Mouse (Mus musculus): ENCODE data around the gene Cacna1e. TPM values are rescaled to one million over a fixed set of nuclear protein-coding genes. Genes with fewer than 3 reads are reported as not detected.

The Cacna1e gene
- total RNA-seq, 2 experiments from 2014 or later = not detected

DNA sequence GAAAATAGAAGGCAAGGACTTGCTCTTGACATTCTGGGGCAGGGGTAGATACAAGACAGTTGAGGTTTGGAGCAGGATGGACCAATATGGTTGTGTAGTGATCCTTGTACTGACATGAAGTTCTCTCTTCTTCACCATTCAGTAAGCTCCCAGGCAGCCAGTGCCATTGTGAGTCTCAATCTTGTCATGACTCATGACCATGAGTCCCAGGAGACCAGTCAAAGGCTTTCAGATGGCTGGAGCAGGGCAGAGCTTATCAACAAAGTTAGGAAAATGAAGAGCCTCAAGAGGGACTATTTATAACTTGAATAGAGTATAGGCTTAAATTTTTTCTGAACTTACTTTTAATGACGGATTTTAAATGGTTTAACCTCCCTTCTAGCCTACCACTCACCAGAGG, 451.2 kb downstream of the Cacna1e start:
- ATAC-seq (replicated peaks; ENCODE audit: poor library complexity, severe bottlenecking) = no peak

DNA sequence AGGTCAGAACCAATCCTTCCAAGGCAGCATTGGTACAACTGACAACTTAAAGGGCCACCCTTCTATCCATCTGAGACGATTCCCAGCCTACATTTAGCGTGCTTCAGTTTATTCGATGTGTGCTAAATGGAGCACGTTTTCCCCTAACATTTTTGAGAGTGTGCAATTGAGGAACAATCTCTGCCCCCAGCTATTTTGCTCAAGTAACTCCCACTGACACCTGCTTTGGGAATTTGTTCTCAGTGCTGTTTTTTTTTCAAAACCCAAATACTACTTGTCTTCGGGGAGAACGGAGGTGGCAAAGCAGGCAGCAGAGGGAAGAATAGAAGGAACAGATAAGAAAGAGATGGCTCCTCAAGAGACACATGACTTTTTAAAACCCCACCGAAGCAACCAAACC, 456.0 kb downstream of the Cacna1e start:
- no peak for ATAC-seq (replicated peaks; ENCODE audit: poor library complexity, severe bottlenecking)

DNA sequence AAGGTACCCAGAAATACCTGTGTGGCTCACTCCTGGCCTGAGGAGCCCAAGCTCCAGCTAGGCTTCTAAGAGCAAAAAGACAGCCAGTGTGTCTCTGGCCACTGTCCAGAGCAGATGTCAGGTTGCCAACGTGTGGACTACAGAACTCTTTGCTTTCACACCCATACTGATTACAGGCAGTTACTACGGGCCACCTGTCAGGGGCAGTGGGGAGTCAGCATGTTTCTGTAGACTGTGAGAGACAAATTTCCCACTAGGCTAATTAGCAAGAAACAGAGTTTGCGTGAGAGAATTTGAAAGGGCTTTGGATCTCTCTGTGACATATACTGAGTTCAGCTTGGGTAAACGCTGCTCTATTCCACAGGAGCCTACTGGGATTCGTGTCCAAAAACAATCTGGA, 466.0 kb downstream of the Cacna1e start:
- no peak for ATAC-seq (replicated peaks; ENCODE audit: poor library complexity, severe bottlenecking)

DNA sequence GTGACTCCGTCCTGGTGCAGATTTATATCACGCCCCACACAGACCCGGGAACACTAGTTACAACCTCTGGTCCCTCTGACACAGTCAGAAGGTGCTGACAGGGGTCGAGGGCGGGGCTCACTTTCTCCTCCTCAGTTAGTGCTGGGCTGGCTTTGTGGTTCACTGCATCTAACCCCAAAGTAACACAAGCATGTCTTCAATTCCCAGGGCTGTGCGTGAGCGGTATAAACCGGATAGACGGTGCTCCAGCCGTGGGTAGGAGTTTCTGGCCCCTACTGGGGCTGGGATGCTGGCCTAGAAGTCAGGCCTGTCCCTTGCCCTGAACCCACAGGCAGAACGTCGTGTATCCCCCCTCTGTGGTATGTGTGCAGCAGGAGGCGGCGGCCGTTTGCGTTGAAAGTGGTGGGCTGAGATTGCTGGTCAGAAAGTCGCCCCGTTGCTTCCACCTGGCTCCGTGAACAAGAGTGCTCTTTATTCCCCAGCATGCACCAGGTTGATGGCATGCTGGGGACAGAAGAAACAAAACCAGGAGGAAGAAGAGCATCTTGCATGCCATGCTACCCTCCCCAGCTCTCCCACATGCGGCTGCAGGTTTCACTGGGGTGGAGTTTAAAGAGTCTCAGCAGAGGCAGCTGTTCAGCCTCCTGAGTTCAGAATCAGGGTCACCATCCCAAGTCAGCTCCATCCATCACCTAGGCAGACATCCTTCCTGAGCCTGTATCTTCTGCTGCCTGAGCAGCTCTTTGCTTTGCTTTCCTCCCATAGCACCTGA, 467.7 kb downstream of the Cacna1e start:
- ATAC-seq (replicated peaks; ENCODE audit: poor library complexity, severe bottlenecking) = no peak

DNA sequence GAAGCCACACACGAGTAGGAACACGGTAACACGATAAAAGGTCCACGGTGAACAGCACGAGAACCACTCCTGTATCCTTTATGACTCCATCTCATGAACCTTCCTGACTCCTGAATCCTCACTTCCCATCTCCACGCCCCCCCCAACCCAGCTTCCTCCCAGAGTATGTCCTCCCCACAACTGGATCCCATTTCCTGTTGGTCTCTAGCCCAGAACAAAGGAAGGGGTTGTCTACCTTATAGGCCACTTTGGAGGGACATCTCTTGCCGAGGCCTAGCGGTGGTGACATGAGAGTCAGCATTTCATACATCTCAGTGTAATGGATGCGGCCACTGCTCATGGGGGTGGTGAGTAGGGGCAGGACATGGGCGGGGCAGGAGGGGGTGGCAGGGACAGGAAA, 468.5 kb downstream of the Cacna1e start:
- ATAC-seq (replicated peaks; ENCODE audit: poor library complexity, severe bottlenecking) = no peak

DNA sequence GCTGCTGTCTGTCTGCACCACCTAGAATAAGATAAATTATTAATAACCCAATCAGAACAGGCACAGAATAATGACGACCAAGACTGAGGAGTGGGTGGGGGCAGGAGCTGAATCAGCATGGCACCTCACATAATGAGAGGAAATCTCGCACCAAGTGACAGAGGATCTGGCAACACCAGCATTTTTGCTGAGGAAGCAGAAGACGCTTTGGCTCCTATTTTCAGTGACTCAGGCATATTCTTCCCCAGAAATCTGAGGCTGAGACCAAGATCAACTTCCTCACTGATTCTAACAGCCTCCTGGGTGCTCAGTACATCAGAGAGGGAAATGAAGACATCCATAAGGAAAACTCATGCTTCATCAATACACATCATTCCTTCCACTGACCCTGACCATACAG, 471.2 kb downstream of the Cacna1e start:
- ATAC-seq (replicated peaks; ENCODE audit: poor library complexity, severe bottlenecking) = no peak

DNA sequence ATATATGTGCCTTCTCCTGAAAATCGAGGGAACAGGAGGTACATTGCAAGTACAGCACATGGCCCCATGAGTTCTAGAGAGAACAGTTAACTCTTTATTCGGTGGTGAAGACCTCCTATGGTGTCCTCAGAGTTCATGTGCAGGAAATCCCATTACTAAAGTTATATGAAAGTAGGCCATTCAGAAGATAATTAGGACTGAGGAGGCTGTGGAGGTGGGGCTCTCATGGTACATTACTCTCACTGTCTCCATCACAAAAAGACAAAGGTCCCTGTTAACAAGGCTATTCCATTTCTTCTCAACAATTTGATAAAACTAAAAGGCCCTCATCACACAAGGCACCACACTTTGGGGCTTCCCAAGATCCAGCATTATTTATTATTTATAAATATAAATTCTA, 475.2 kb downstream of the Cacna1e start:
- ATAC-seq (replicated peaks; ENCODE audit: poor library complexity, severe bottlenecking) = no peak

DNA sequence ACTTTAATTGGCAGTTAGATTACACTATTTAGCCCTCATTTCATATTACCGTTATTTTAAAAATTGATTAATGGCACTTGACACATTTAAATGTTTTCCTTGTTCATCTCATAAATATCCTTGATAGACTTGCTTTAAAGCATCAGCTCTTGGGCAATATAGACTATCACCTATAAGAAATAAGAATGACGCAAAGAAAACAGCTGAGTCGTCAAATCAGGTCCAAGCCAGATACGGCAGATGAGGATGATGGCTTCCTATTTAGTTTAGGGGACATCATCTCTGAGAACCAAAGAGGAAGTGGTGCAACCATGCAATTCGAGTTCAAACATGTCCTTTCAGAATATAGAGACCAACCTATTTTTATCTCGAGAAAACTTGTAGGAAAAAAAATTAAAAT, 492.3 kb downstream of the Cacna1e start:
- no peak for ATAC-seq (replicated peaks; ENCODE audit: poor library complexity, severe bottlenecking)

Other genes with a start within 250 kb of the Cacna1e start
- 0.32 and 2.9 TPM in 2 replicates for gene Ier5, start 215.1 kb upstream of the Cacna1e start, total RNA-seq (2014; fragmentation: Nextera tagmentation)
- gene Ier5, start 215.1 kb upstream of the Cacna1e start, total RNA-seq (2017) = 3.2 and 4.4 TPM in 2 replicates

Data from granulocyte monocyte progenitor cell, adult 5-6 weeks (primary cell).